In genomic region chr7:68024625-68025024, GRCm38 (mm10) we compare ENCODE assay signal across 11 mouse cellular contexts.
A peak's percentile ranks its signal among the peaks of the same experiment; 100 is the strongest.
DNase-seq lines count a peak whose midpoint lies in the region; ATAC-seq and TF ChIP-seq lines count a peak whose summit lies in the region.
"Had no signal": no experiment of that assay in that cellular context is flagged by ENCODE, and none has a peak within 500 bp of the region (broad histone marks: within the 10 kb centered on the region; RNA-seq: fewer than 3 reads in every experiment).

No protein-coding gene starts in this region.

- no peak overlapping the region for H3K4me3 ChIP-seq in heart, embryonic 11.5 days (ENCODE audit: low read depth, low read length)
- H3K4me3 ChIP-seq in kidney, postnatal 0 days (replicated peaks; ENCODE audit: low read depth, low read length) = no peak overlapping the region
- no peak overlapping the region for H3K4me3 ChIP-seq in stomach, postnatal 0 days (ENCODE audit: low read depth, low read length)
- H3K4me3 ChIP-seq: heart, adult 2 months; hindbrain, embryonic 10.5 days; liver, embryonic 13.5 days had no signal

- ATAC-seq in heart, embryonic 11.5 days (replicated peaks; ENCODE audit: insufficient number of reproducible peaks, low FRiP score, low TSS enrichment) = no peak
- ATAC-seq in kidney, postnatal 0 days (replicated peaks; ENCODE audit: low FRiP score, low read depth) = no peak
- ATAC-seq in stomach, postnatal 0 days (ENCODE audit: low FRiP score, low TSS enrichment) = no peak

- TF ChIP-seq CTCF in kidney, postnatal 0 days (IDR thresholded peaks at IDR 0.05; ENCODE audit: low read depth) = no peak
- no peak for TF ChIP-seq CTCF in stomach, postnatal 0 days (IDR thresholded peaks at IDR 0.05; ENCODE audit: low read depth)

- H3K9me3 ChIP-seq in heart, embryonic 11.5 days (replicated peaks; ENCODE audit: control insufficient read depth, low read length) = no peaks in the 10 kb centered on the region
- H3K9me3 ChIP-seq in kidney, postnatal 0 days (replicated peaks; ENCODE audit: low read length) = no peaks in the 10 kb centered on the region
- H3K9me3 ChIP-seq in stomach, postnatal 0 days (ENCODE audit: control insufficient read depth, low read length) = no peaks in the 10 kb centered on the region
- H3K9me3 ChIP-seq: hindbrain, embryonic 10.5 days; liver, embryonic 13.5 days had no signal

- peaks cover 68% of the 10 kb centered on the region for H3K4me1 ChIP-seq in heart, embryonic 11.5 days (ENCODE audit: control insufficient read depth, insufficient read depth, low read length)
- H3K4me1 ChIP-seq in kidney, postnatal 0 days (replicated peaks; ENCODE audit: insufficient read depth, low read length) = peaks cover 48% of the 10 kb centered on the region
- H3K4me1 ChIP-seq in stomach, postnatal 0 days (replicated peaks; ENCODE audit: control insufficient read depth, insufficient read depth) = 0 out of 2 replicates have a peak, but pooled peaks cover 6% of the 10 kb centered on the region

- no peak overlapping the region for H3K27ac ChIP-seq in heart, embryonic 11.5 days (ENCODE audit: low read depth, low read length)
- H3K27ac ChIP-seq in kidney, postnatal 0 days = no peak overlapping the region
- H3K27ac ChIP-seq in stomach, postnatal 0 days (replicated peaks) = no peak overlapping the region
- H3K27ac ChIP-seq: heart, adult 2 months; liver, embryonic 13.5 days had no signal

- no peaks in the 10 kb centered on the region for H3K27me3 ChIP-seq in heart, embryonic 11.5 days (ENCODE audit: control insufficient read depth, insufficient read depth, low read length)
- H3K27me3 ChIP-seq in kidney, postnatal 0 days (ENCODE audit: insufficient read depth, low read length) = no peaks in the 10 kb centered on the region
- H3K27me3 ChIP-seq in stomach, postnatal 0 days (ENCODE audit: control insufficient read depth, insufficient read depth, low read length) = no peaks in the 10 kb centered on the region
- H3K27me3 ChIP-seq: liver, embryonic 13.5 days had no signal

- DNase-seq in heart, adult 11 months = peak; percentile 79
- peak; percentile 16 for DNase-seq in lung, postnatal 25 days (ENCODE audit: low spot score)
- DNase-seq in lung, postnatal 14 days = no peak
- DNase-seq in kidney, postnatal 0 days (ENCODE audit: low spot score) = peak; percentile 39
- DNase-seq in stomach, postnatal 0 days (ENCODE audit: low spot score) = peak; percentile 38
- DNase-seq in urinary bladder, adult 2 months (ENCODE audit: low spot score) = no peak
- DNase-seq: cerebellum, adult 9-11 months; liver, embryonic 13.5 days had no signal

- no peak overlapping the region for H3K9ac ChIP-seq in heart, embryonic 11.5 days (ENCODE audit: low read depth, low read length)
- H3K9ac ChIP-seq in kidney, postnatal 0 days (ENCODE audit: low read depth, low read length) = no peak overlapping the region
- H3K9ac ChIP-seq in stomach, postnatal 0 days (ENCODE audit: low read length) = no peak overlapping the region
- H3K9ac ChIP-seq: liver, embryonic 13.5 days had no signal

- no peak overlapping the region for H3K4me2 ChIP-seq in heart, embryonic 11.5 days
- H3K4me2 ChIP-seq in kidney, postnatal 0 days (ENCODE audit: low read length) = no peak overlapping the region
- H3K4me2 ChIP-seq in stomach, postnatal 0 days (replicated peaks; ENCODE audit: low read depth) = no peak overlapping the region
- H3K4me2 ChIP-seq: liver, embryonic 13.5 days had no signal

- 0 out of 2 replicates have a peak, but pooled peaks cover 2% of the 10 kb centered on the region for H3K36me3 ChIP-seq in heart, embryonic 11.5 days (ENCODE audit: control insufficient read depth, insufficient read depth, low read length)
- H3K36me3 ChIP-seq in kidney, postnatal 0 days (ENCODE audit: insufficient read depth, low read length) = 0 out of 2 replicates have a peak, but pooled peaks cover 3% of the 10 kb centered on the region
- H3K36me3 ChIP-seq in stomach, postnatal 0 days (ENCODE audit: control insufficient read depth, insufficient read depth, low read length) = no peaks in the 10 kb centered on the region
- H3K36me3 ChIP-seq: liver, embryonic 13.5 days had no signal

- 81% methylated on average over 4 of the region's 4 CpGs for WGBS in heart, embryonic 11.5 days (ENCODE audit: insufficient replicate concordance)
- WGBS in kidney, postnatal 0 days = 57% methylated on average over 4 of the region's 4 CpGs
- WGBS in stomach, postnatal 0 days = 73% methylated on average over 4 of the region's 4 CpGs

- no peak for TF ChIP-seq EP300 in stomach, postnatal 0 days (optimal IDR thresholded peaks at IDR 0.05)

Comparison
In these comparisons a context has a peak if more than half of its experiments do, and no peak if none do; other contexts are left out.
1. DNase-seq: peak in heart, adult 11 months (single experiment), lung, postnatal 25 days (single experiment), kidney, postnatal 0 days (single experiment) and stomach, postnatal 0 days (single experiment); none in lung, postnatal 14 days (single experiment) and urinary bladder, adult 2 months (single experiment).